Mouse (Mus musculus): ENCODE measurements at regions not wholly inside any gene's neighbourhood (a gene's known extent, or its start where the extent isn't known, plus 50 kb on each side); places are given as distances from the start of the nearest gene placed in this dataset.

- 84% methylated on average over 3 of the region's 3 CpGs for WGBS
- no peaks in the 10 kb centered on the region for H3K36me3 ChIP-seq (ENCODE audit: control insufficient read depth, insufficient read depth, low read length)
- H3K4me2 ChIP-seq (ENCODE audit: low read length) = no peak overlapping the region
- no peaks in the 10 kb centered on the region for H3K9me3 ChIP-seq (replicated peaks; ENCODE audit: control insufficient read depth, low read length, poor library complexity, severe bottlenecking)
- no peak overlapping the region for H3K9ac ChIP-seq (ENCODE audit: low read depth, low read length)
- no peaks in the 10 kb centered on the region for H3K27me3 ChIP-seq (ENCODE audit: control insufficient read depth, insufficient read depth, low read depth, low read length)
- H3K27ac ChIP-seq (ENCODE audit: low read length) = no peak overlapping the region
- H3K4me3 ChIP-seq (ENCODE audit: low read depth, low read length) = no peak overlapping the region
- H3K4me1 ChIP-seq (ENCODE audit: control insufficient read depth, insufficient read depth, low read length) = no peaks in the 10 kb centered on the region
- ATAC-seq = no peak
Observed at GRCm38 (mm10) chr8:103408411-103408810, 623.0 kb upstream of the Cdh11 start.

- H3K9ac ChIP-seq (ENCODE audit: low read depth, low read length) = no peak overlapping the region
- no peaks in the 10 kb centered on the region for H3K9me3 ChIP-seq (replicated peaks; ENCODE audit: control insufficient read depth, low read length, poor library complexity, severe bottlenecking)
- H3K4me1 ChIP-seq (ENCODE audit: control insufficient read depth, insufficient read depth, low read length) = no peaks in the 10 kb centered on the region
- H3K27me3 ChIP-seq (ENCODE audit: control insufficient read depth, insufficient read depth, low read depth, low read length) = no peaks in the 10 kb centered on the region
- no peak overlapping the region for H3K4me3 ChIP-seq (ENCODE audit: low read depth, low read length)
- no peak for ATAC-seq
- H3K27ac ChIP-seq (ENCODE audit: low read length) = no peak overlapping the region
- no peaks in the 10 kb centered on the region for H3K36me3 ChIP-seq (ENCODE audit: control insufficient read depth, insufficient read depth, low read length)
- H3K4me2 ChIP-seq (ENCODE audit: low read length) = no peak overlapping the region
- 72% methylated on average over 2 of the region's 2 CpGs for WGBS
Observed at GRCm38 (mm10) chr8:103409121-103409551, 623.7 kb upstream of the Cdh11 start.

DNA sequence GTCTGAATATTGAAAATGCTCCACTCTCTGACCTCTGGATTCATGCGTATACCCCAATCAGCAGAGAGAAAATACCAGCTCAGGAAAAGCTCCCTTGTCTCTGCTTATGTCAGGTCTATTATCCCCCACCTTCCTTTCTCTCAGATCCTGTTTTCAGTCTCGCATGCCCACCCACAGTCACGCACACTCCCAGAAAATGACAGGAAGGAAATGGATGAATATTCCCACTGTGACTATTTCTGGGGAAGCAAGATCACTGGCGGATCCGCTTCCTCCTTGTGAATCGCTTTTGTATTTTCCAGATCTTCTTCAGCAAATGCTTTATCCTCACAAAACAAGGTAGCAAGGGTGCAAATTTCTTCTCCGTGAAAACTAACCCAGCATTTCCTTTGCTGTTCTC lies 627.3 kb upstream of the Cdh11 start:
- Histone ChIP-seq H3K4me3 (ENCODE audit: low read depth, low read length) (no peak overlapping the region), H3K4me1 (ENCODE audit: control insufficient read depth, insufficient read depth, low read length) (no peaks in the 10 kb centered on the region), H3K36me3 (ENCODE audit: control insufficient read depth, insufficient read depth, low read length) (no peaks in the 10 kb centered on the region), H3K27me3 (ENCODE audit: control insufficient read depth, insufficient read depth, low read depth, low read length) (no peaks in the 10 kb centered on the region), H3K4me2 (ENCODE audit: low read length) (no peak overlapping the region), H3K9ac (ENCODE audit: low read depth, low read length) (no peak overlapping the region), H3K27ac (ENCODE audit: low read length) (no peak overlapping the region), H3K9me3 (replicated peaks; ENCODE audit: control insufficient read depth, low read length, poor library complexity, severe bottlenecking) (no peaks in the 10 kb centered on the region)
- 85% methylated on average over 7 of the region's 7 CpGs for WGBS
- ATAC-seq = no peak

GRCm38 (mm10) chr8:103413589-103414575 lies 628.4 kb upstream of the Cdh11 start:
- Histone ChIP-seq H3K27ac (ENCODE audit: low read length) (no peak overlapping the region), H3K9ac (ENCODE audit: low read depth, low read length) (no peak overlapping the region), H3K4me1 (ENCODE audit: control insufficient read depth, insufficient read depth, low read length) (no peaks in the 10 kb centered on the region), H3K36me3 (ENCODE audit: control insufficient read depth, insufficient read depth, low read length) (no peaks in the 10 kb centered on the region), H3K4me2 (ENCODE audit: low read length) (no peak overlapping the region), H3K9me3 (replicated peaks; ENCODE audit: control insufficient read depth, low read length, poor library complexity, severe bottlenecking) (no peaks in the 10 kb centered on the region), H3K4me3 (ENCODE audit: low read depth, low read length) (no peak overlapping the region), H3K27me3 (ENCODE audit: control insufficient read depth, insufficient read depth, low read depth, low read length) (no peaks in the 10 kb centered on the region)
- no peak for ATAC-seq
- WGBS = 58% methylated on average over 11 of the region's 11 CpGs

- WGBS = 88% methylated on average over 2 of the region's 2 CpGs
- Histone ChIP-seq H3K27me3 (ENCODE audit: control insufficient read depth, insufficient read depth, low read depth, low read length) (no peaks in the 10 kb centered on the region), H3K36me3 (ENCODE audit: control insufficient read depth, insufficient read depth, low read length) (no peaks in the 10 kb centered on the region), H3K4me1 (ENCODE audit: control insufficient read depth, insufficient read depth, low read length) (no peaks in the 10 kb centered on the region), H3K27ac (ENCODE audit: low read length) (no peak overlapping the region), H3K4me3 (ENCODE audit: low read depth, low read length) (no peak overlapping the region), H3K9me3 (replicated peaks; ENCODE audit: control insufficient read depth, low read length, poor library complexity, severe bottlenecking) (no peaks in the 10 kb centered on the region), H3K4me2 (ENCODE audit: low read length) (no peak overlapping the region), H3K9ac (ENCODE audit: low read depth, low read length) (no peak overlapping the region)
- no peak for ATAC-seq
Observed at GRCm38 (mm10) chr8:103422313-103422973, 637.0 kb upstream of the Cdh11 start.

GRCm38 (mm10) chr8:103425967-103426366 lies 640.5 kb upstream of the Cdh11 start:
- H3K27me3 ChIP-seq (ENCODE audit: control insufficient read depth, insufficient read depth, low read depth, low read length) = no peaks in the 10 kb centered on the region
- ATAC-seq = no peak
- H3K36me3 ChIP-seq (ENCODE audit: control insufficient read depth, insufficient read depth, low read length) = no peaks in the 10 kb centered on the region
- no peak overlapping the region for H3K9ac ChIP-seq (ENCODE audit: low read depth, low read length)
- H3K4me2 ChIP-seq (ENCODE audit: low read length) = no peak overlapping the region
- WGBS = 77% methylated on average over 1 of the region's 1 CpGs
- no peaks in the 10 kb centered on the region for H3K4me1 ChIP-seq (ENCODE audit: control insufficient read depth, insufficient read depth, low read length)
- H3K4me3 ChIP-seq (ENCODE audit: low read depth, low read length) = no peak overlapping the region
- H3K27ac ChIP-seq (ENCODE audit: low read length) = no peak overlapping the region
- no peaks in the 10 kb centered on the region for H3K9me3 ChIP-seq (replicated peaks; ENCODE audit: control insufficient read depth, low read length, poor library complexity, severe bottlenecking)

DNA sequence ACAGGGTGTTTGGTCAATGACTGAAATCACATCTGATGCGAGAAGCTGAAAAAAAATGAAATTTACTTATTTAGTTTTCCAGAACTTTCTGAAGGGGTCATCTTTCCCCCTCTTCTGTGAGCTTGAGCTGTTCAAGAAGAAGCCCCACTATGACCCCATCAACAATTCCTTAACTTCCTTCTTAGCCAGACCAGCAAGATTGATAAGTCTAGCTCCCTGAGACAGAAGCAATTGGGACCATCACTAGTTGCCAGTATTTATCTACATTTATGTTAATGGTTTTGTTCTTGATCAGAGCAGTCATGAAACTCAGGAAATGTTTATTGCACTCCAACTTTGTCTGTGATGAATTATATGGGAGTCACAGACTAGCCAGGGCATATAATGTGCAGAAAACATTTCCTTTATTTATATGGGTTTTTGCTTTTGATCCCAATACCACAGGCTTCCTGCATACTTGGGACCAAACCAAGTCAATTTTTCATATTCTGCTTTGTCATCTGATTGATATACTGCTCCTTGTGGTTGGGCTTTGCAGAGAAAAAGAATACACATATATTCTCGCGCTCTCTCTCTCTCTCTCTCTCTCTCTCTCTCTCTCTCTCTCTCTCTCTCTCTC lies 645.5 kb upstream of the Cdh11 start:
- H3K9me3 ChIP-seq (replicated peaks; ENCODE audit: control insufficient read depth, low read length, poor library complexity, severe bottlenecking) = no peaks in the 10 kb centered on the region
- 97% methylated on average over 3 of the region's 3 CpGs for WGBS
- H3K27ac ChIP-seq (ENCODE audit: low read length) = no peak overlapping the region
- no peaks in the 10 kb centered on the region for H3K4me1 ChIP-seq (ENCODE audit: control insufficient read depth, insufficient read depth, low read length)
- no peak overlapping the region for H3K9ac ChIP-seq (ENCODE audit: low read depth, low read length)
- H3K36me3 ChIP-seq (ENCODE audit: control insufficient read depth, insufficient read depth, low read length) = no peaks in the 10 kb centered on the region
- no peak for ATAC-seq
- H3K4me2 ChIP-seq (ENCODE audit: low read length) = no peak overlapping the region
- no peak overlapping the region for H3K4me3 ChIP-seq (ENCODE audit: low read depth, low read length)
- no peaks in the 10 kb centered on the region for H3K27me3 ChIP-seq (ENCODE audit: control insufficient read depth, insufficient read depth, low read depth, low read length)

DNA sequence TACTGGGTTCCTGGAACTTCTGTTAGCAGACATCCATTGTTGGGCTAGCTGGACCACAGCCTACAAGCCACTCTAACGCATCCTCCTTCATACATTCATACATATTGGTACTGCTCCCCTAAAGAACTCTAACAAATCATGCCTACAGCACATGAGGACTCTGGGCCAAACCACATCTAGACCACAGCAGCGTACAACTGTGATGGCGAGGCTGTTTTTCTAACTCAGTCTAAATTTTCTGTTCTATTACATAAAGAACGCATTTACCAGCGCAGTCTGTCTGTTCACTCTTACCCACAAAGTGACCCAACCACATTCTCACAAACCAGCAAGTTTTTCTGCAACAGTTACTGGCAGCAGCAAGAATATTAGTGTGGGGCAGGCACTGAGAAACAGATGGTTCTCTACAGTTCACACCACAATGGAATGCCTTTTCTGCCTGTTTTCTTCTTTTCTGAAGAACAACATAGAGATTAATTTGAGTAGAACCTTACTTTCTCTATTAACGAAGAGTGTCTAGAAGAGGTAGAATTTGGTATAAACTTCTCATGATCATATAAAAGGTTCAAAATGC lies 648.2 kb upstream of the Cdh11 start:
- no peaks in the 10 kb centered on the region for H3K4me1 ChIP-seq (ENCODE audit: control insufficient read depth, insufficient read depth, low read length)
- no peak overlapping the region for H3K27ac ChIP-seq (ENCODE audit: low read length)
- no peak overlapping the region for H3K4me2 ChIP-seq (ENCODE audit: low read length)
- no peaks in the 10 kb centered on the region for H3K27me3 ChIP-seq (ENCODE audit: control insufficient read depth, insufficient read depth, low read depth, low read length)
- no peak for ATAC-seq
- WGBS = 98% methylated on average over 6 of the region's 6 CpGs
- no peaks in the 10 kb centered on the region for H3K36me3 ChIP-seq (ENCODE audit: control insufficient read depth, insufficient read depth, low read length)
- no peaks in the 10 kb centered on the region for H3K9me3 ChIP-seq (replicated peaks; ENCODE audit: control insufficient read depth, low read length, poor library complexity, severe bottlenecking)
- no peak overlapping the region for H3K9ac ChIP-seq (ENCODE audit: low read depth, low read length)
- H3K4me3 ChIP-seq (ENCODE audit: low read depth, low read length) = no peak overlapping the region
